Mouse (Mus musculus) liver, embryonic 18 days (tissue): ENCODE measurements around the gene Uhrf1bp1l. TPM values are rescaled to one million over a fixed set of nuclear protein-coding genes. Genes with fewer than 3 reads are reported as not detected.

Experiments
- polyA plus RNA-seq: library from polyadenylated mRNA; depleted of rRNA; stranded (reverse); fragments of >200 nt; gene quantifications from 2 replicates; pipeline ENCODE4 v1.2.3, GENCODE M21; 2012; rRNA removed

Uhrf1bp1l gene
- polyA plus RNA-seq: 15.9 and 16.4 TPM in 2 replicates

GRCm38 (mm10) chr10:89744871-89745665, at the start of gene Uhrf1bp1l:
Gene Uhrf1bp1l, plus strand, starts transcription at chr10:89744991.

GRCm38 (mm10) chr10:89732001-89732794, 12.6 kb upstream of the Uhrf1bp1l start, which contains the start of gene Actr6:
Gene Actr6, minus strand, starts transcription at chr10:89732295.

Other genes with a start within 250 kb of the Uhrf1bp1l start
- 36.3 and 37.9 TPM in 2 replicates for gene Nr1h4, start 211.4 kb upstream of the Uhrf1bp1l start, polyA plus RNA-seq
- gene Slc17a8, start 123.7 kb upstream of the Uhrf1bp1l start, polyA plus RNA-seq: 1.3 and 1.6 TPM in 2 replicates
- 17.9 and 18.9 TPM in 2 replicates for gene Scyl2, start 58.7 kb upstream of the Uhrf1bp1l start, polyA plus RNA-seq
- gene Actr6, start 12.7 kb upstream of the Uhrf1bp1l start, polyA plus RNA-seq: 6.8 and 7.8 TPM in 2 replicates
- not detected in 2 replicates for gene Anks1b, start 128.5 kb downstream of the Uhrf1bp1l start, polyA plus RNA-seq